Mouse (Mus musculus): ENCODE data around the gene Slc2a8.

DNA sequence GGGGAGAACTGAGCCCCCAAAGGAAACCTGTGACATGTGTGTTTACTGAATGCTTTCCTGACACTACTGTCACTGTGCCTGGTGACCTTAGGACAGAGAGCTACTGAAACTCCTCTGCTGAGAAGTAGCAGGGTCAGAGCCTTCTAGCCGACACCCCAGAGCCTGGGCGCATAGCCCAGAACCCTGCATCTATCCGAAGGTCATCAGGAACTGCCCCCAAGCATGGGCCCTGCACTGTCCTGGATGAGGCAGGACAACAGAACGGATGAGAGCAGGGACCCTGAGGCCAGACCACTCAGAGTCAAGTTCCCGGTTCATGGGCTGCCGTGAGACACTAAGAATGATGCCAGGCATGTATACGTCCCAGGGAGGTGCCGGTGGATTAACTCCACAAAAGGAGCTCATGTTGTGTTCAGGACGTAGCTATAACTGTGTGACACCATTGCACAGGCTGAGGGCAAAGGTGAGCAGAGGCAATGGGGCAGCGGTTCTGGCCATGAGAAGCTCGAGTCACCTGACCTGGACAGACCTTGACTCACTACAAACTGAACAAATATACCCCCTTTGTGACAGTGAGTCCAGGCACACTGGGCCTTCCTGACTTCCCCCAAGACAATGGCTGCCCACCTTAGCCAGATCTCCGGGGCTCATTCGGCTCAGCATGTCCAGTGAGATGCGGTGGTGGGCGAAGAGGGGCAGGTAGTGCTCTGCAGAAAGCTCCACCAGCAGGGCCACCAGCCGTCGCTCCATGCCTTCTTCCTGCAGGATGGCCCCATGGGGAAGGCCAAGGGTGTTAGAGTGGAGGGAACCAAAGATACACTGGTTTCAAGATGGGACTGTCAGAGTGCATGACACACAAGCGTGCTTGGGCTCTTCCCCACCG lies 52.7 kb downstream of the Slc2a8 start:
- no peak for TF ChIP-seq CTCF (IDR thresholded peaks at IDR 0.05; ENCODE audit: borderline replicate concordance, insufficient read depth, low read depth, low read length)
- TF ChIP-seq POLR2A (IDR thresholded peaks at IDR 0.05; ENCODE audit: borderline replicate concordance, insufficient read depth, low read length): no peak

Data from cerebellum, adult 2 months (tissue).